Mouse (Mus musculus): ENCODE data around the gene Esrra. TPM values are rescaled to one million over a fixed set of nuclear protein-coding genes. Genes with fewer than 3 reads are reported as not detected.
A peak's percentile ranks its signal among the peaks of the same experiment; 100 is the strongest.

The Esrra gene
- polyA plus RNA-seq, 1 experiment from 2014 or later: 4.1 TPM

DNA sequence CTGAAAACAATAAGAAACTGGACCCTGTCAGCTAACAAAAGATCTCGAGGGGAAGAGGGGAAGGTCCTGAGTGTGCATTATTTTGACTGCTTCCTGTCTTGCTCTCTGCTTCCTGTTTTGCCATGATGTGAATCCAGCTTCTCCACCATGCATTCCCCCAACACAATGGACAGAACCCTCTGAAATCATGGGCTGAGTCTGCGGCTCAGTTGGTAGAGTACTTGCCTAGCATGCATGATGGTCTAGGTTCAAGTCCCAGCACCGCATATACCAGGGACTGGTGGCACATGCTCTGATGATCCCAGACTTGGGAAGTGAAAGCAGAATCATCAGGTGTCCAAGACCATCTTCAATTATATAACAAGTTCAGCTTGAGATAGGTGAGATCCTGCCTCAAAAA is 48.9 kb downstream of the Esrra start:
- no peak overlapping the region for H3K27ac ChIP-seq (ENCODE audit: low read depth, low read length)
- no peak overlapping the region for H3K4me2 ChIP-seq (ENCODE audit: low read depth)
- 83% methylated on average over 3 of the region's 3 CpGs for WGBS
- no peaks in the 10 kb centered on the region for H3K4me1 ChIP-seq (ENCODE audit: control insufficient read depth, insufficient read depth, low read length)
- no peaks in the 10 kb centered on the region for H3K36me3 ChIP-seq (ENCODE audit: control insufficient read depth, insufficient read depth, low read length)
- H3K9me3 ChIP-seq (ENCODE audit: control insufficient read depth, low read length): no peaks in the 10 kb centered on the region
- DNase-seq (ENCODE audit: low spot score) (no peak), ATAC-seq (ENCODE audit: insufficient read depth, low FRiP score, low TSS enrichment) (no peak)
- no peaks in the 10 kb centered on the region for H3K27me3 ChIP-seq (ENCODE audit: control insufficient read depth, insufficient read depth, low read length)
- H3K9ac ChIP-seq (ENCODE audit: low read length): no peak overlapping the region
- no peak overlapping the region for H3K4me3 ChIP-seq (ENCODE audit: low read depth, low read length)

DNA sequence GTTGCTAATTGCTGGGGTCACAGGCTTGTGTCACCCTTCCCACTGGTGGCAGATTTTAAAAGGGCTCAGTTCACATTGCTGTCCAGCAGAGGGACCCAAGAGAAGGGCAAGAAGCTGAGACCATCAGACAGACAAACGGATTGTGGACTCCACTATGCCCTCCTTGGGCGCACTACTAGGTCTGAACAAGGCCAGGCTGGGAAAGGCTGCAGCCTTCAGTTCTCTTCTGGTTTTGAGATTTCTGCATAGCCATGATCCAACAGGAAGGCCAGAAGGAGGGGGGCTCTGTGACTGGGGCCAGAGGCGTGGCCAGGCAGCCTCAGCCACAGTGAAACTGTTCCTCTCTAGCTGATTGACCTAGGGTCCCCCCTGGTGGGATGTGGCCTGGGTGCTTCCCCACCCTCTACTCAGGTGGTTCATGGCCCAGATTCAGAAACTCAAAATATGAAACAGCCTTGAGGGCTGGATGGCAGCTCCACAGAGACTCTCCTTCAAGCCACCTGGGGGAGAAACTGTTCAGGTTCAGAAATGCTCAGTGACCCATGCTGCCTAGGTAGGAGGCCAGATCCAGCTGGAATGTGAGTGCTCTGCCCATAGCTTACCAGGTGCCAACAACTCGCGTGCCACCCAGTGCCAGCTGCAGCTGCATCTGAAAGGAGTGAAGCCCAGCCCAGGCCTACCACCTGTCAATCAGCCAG is 49.9 kb downstream of the Esrra start:
- Histone ChIP-seq H3K9ac (ENCODE audit: low read length) (no peak overlapping the region), H3K36me3 (ENCODE audit: control insufficient read depth, insufficient read depth, low read length) (no peaks in the 10 kb centered on the region), H3K4me2 (ENCODE audit: low read depth) (no peak overlapping the region), H3K4me3 (ENCODE audit: low read depth, low read length) (no peak overlapping the region), H3K9me3 (ENCODE audit: control insufficient read depth, low read length) (no peaks in the 10 kb centered on the region), H3K27ac (ENCODE audit: low read depth, low read length) (no peak overlapping the region), H3K27me3 (ENCODE audit: control insufficient read depth, insufficient read depth, low read length) (no peaks in the 10 kb centered on the region), H3K4me1 (ENCODE audit: control insufficient read depth, insufficient read depth, low read length) (no peaks in the 10 kb centered on the region)
- WGBS: 66% methylated on average over 5 of the region's 5 CpGs
- DNase-seq (ENCODE audit: low spot score) (no peak), ATAC-seq (ENCODE audit: insufficient read depth, low FRiP score, low TSS enrichment) (no peak)

DNA sequence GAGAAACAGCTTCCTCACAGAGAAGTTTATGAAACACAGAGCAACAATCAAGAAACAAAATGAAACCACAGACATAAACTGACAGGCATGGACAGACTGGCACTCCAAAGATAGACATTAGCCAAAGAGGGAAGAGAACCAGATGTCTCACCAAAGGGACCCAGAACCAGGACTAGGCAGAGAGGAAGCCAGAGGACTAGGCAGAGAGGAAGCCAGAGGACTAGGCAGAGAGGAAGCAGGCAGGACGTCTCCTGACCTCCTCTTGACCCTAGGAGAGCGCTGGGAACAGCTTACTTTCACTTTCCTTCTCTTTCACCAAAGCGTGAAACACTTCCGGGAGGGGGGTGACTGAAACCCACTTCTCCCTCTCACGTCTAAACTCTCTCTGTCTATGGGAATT is 52.3 kb downstream of the Esrra start:
- peak overlapping the region; percentile 20; the same call in 1 of the 2 replicates for H3K4me2 ChIP-seq (ENCODE audit: low read depth)
- H3K27ac ChIP-seq (ENCODE audit: low read depth, low read length): no peak overlapping the region
- 2% methylated on average over 5 of the region's 5 CpGs for WGBS
- DNase-seq (ENCODE audit: low spot score) (no peak), ATAC-seq (ENCODE audit: insufficient read depth, low FRiP score, low TSS enrichment) (no peak)
- no peaks in the 10 kb centered on the region for H3K27me3 ChIP-seq (ENCODE audit: control insufficient read depth, insufficient read depth, low read length)
- H3K4me3 ChIP-seq (ENCODE audit: low read depth, low read length): no peak overlapping the region
- H3K4me1 ChIP-seq (ENCODE audit: control insufficient read depth, insufficient read depth, low read length): no peaks in the 10 kb centered on the region
- H3K9me3 ChIP-seq (ENCODE audit: control insufficient read depth, low read length): no peaks in the 10 kb centered on the region
- 0 out of 2 replicates have a peak overlapping the region, but pooled peaks have one; percentile 1 for H3K9ac ChIP-seq (ENCODE audit: low read length)
- H3K36me3 ChIP-seq (ENCODE audit: control insufficient read depth, insufficient read depth, low read length): no peaks in the 10 kb centered on the region

DNA sequence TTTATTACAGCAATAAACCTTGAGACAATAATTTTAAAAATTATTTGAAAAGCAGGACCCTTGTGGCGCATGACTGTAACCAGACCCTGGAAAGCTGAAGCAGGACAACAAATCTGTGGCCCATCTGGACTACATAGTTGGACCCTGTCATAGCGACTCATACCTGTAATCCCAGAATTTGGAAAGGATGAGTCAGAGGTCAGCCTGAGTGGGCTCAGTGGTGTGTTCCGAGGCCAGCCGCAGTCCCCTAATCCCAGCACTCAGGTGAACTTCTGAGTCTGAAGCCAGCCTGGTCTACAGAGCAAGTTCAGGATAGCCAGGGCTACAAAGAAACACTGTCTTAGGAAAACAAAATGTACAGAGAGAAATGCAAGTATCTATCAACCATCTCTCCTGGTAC is 60.2 kb downstream of the Esrra start:
- H3K9me3 ChIP-seq (ENCODE audit: control insufficient read depth, low read length): no peaks in the 10 kb centered on the region
- WGBS: 89% methylated on average over 4 of the region's 4 CpGs
- peaks cover 2% of the 10 kb centered on the region; the same call in 1 of the 2 replicates for H3K4me1 ChIP-seq (ENCODE audit: control insufficient read depth, insufficient read depth, low read length)
- H3K36me3 ChIP-seq (ENCODE audit: control insufficient read depth, insufficient read depth, low read length): no peaks in the 10 kb centered on the region
- no peaks in the 10 kb centered on the region for H3K27me3 ChIP-seq (ENCODE audit: control insufficient read depth, insufficient read depth, low read length)
- H3K4me3 ChIP-seq (ENCODE audit: low read depth, low read length): no peak overlapping the region
- no peak overlapping the region for H3K27ac ChIP-seq (ENCODE audit: low read depth, low read length)
- H3K9ac ChIP-seq (ENCODE audit: low read length): no peak overlapping the region
- H3K4me2 ChIP-seq (ENCODE audit: low read depth): no peak overlapping the region
- DNase-seq (ENCODE audit: low spot score) (no peak), ATAC-seq (ENCODE audit: insufficient read depth, low FRiP score, low TSS enrichment) (no peak)

Small RNA genes lying within 50 kb of the gene (microRNA-seq; reads per million reads assigned to microRNA genes)
- gene Mir6990: not detected

Other genes with a start within 250 kb of the Esrra start
- 4.7 and 6.7 TPM in 2 replicates for gene Rps6ka4, start 81.2 kb downstream of the Esrra start, polyA plus RNA-seq (2014; fragmentation: Nextera tagmentation; extraction: Ambion mirVana)
- gene Ccdc88b, start 63.6 kb downstream of the Esrra start, polyA plus RNA-seq (2014; fragmentation: Nextera tagmentation; extraction: Ambion mirVana): 0.89 and 1.0 TPM in 2 replicates
- 125 and 131 TPM in 2 replicates for gene Trmt112, start 12.1 kb downstream of the Esrra start, polyA plus RNA-seq (2014; fragmentation: Nextera tagmentation; extraction: Ambion mirVana)
- 110 and 120 TPM in 2 replicates for gene Prdx5, start 11.7 kb downstream of the Esrra start, polyA plus RNA-seq (2014; fragmentation: Nextera tagmentation; extraction: Ambion mirVana)
- gene Catsperz, start 3.6 kb upstream of the Esrra start, polyA plus RNA-seq (2014; fragmentation: Nextera tagmentation; extraction: Ambion mirVana): 0.77 TPM in 1 of 2 replicates, not detected in the other
- 0.13 and 0.28 TPM in 2 replicates for gene Kcnk4, start 12.7 kb upstream of the Esrra start, polyA plus RNA-seq (2014; fragmentation: Nextera tagmentation; extraction: Ambion mirVana)
- 53.0 and 58.5 TPM in 2 replicates for gene Bad, start 20.0 kb upstream of the Esrra start, polyA plus RNA-seq (2014; fragmentation: Nextera tagmentation; extraction: Ambion mirVana)
- gene Gpr137, start 20.7 kb upstream of the Esrra start, polyA plus RNA-seq (2014; fragmentation: Nextera tagmentation; extraction: Ambion mirVana): 34.6 and 39.7 TPM in 2 replicates
- 290 and 313 TPM in 2 replicates for gene Ppp1r14b, start 53.2 kb upstream of the Esrra start, polyA plus RNA-seq (2014; fragmentation: Nextera tagmentation; extraction: Ambion mirVana)
- gene Plcb3, start 54.7 kb upstream of the Esrra start, polyA plus RNA-seq (2014; fragmentation: Nextera tagmentation; extraction: Ambion mirVana): 22.7 and 25.0 TPM in 2 replicates
- gene Fkbp2, start 58.7 kb upstream of the Esrra start, polyA plus RNA-seq (2014; fragmentation: Nextera tagmentation; extraction: Ambion mirVana): 80.1 and 86.5 TPM in 2 replicates
- 27.8 and 29.4 TPM in 2 replicates for gene Vegfb, start 65.8 kb upstream of the Esrra start, polyA plus RNA-seq (2014; fragmentation: Nextera tagmentation; extraction: Ambion mirVana)
- 16.2 and 17.3 TPM in 2 replicates for gene Dnajc4, start 70.8 kb upstream of the Esrra start, polyA plus RNA-seq (2014; fragmentation: Nextera tagmentation; extraction: Ambion mirVana)
- 19.6 and 20.5 TPM in 2 replicates for gene Nudt22, start 74.3 kb upstream of the Esrra start, polyA plus RNA-seq (2014; fragmentation: Nextera tagmentation; extraction: Ambion mirVana)
- gene Trpt1, start 74.3 kb upstream of the Esrra start, polyA plus RNA-seq (2014; fragmentation: Nextera tagmentation; extraction: Ambion mirVana): 9.7 and 12.1 TPM in 2 replicates
- gene Fermt3, start 97.7 kb upstream of the Esrra start, polyA plus RNA-seq (2014; fragmentation: Nextera tagmentation; extraction: Ambion mirVana): 8.8 and 9.5 TPM in 2 replicates
- 423 and 425 TPM in 2 replicates for gene Stip1, start 118.2 kb upstream of the Esrra start, polyA plus RNA-seq (2014; fragmentation: Nextera tagmentation; extraction: Ambion mirVana)
- 3.2 and 3.3 TPM in 2 replicates for gene Macrod1, start 135.0 kb upstream of the Esrra start, polyA plus RNA-seq (2014; fragmentation: Nextera tagmentation; extraction: Ambion mirVana)
- gene Flrt1, start 183.9 kb upstream of the Esrra start, polyA plus RNA-seq (2014; fragmentation: Nextera tagmentation; extraction: Ambion mirVana): 6.6 and 7.5 TPM in 2 replicates

Data from neural tube, embryonic 11.5 days (tissue).